Mouse (Mus musculus): Measurements from ENCODE around the gene Armh3.

DNA sequence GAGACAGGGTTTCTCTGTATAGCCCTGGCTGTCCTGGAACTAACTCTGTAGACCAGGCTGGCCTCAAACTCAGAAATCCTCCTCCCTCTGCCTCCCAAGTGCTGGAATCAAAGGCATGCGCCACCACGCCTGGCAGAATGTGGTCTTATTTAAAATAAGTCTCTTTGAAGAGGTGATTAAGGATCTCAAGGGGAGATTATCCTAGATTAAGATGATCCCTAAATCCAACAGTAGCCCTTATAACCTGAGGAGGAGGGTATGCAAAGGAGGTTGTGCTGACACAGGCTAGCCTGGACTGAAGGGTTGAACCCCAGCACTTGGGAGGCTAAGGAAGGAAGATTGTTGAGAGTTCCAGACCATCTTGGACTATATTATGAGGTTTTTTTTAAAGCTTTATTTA, 17.7 kb upstream of the Armh3 start:
- TF ChIP-seq POLR2A (IDR thresholded peaks at IDR 0.05; ENCODE audit: extremely low read depth, insufficient read depth, low read length) (no peak), CTCF (IDR thresholded peaks at IDR 0.05; ENCODE audit: extremely low read depth, insufficient read depth, low read length) (no peak)

Data from cortical plate, adult 2 months (tissue).